ENCODE assay signal across 9 mouse cellular contexts in genomic region chr12:69447322-69447827, GRCm38 (mm10).
DNase-seq lines count a peak whose midpoint lies in the region; ATAC-seq and TF ChIP-seq lines count a peak whose summit lies in the region.
"Had no signal": no experiment of that assay in that cellular context is flagged by ENCODE, and none has a peak within 500 bp of the region (broad histone marks: within the 10 kb centered on the region; RNA-seq: fewer than 3 reads in every experiment).

No protein-coding gene starts in this region.

- H3K9me3 ChIP-seq in hindbrain, embryonic 12.5 days (replicated peaks) = no peaks in the 10 kb centered on the region
- H3K9me3 ChIP-seq in hindbrain, embryonic 11.5 days (ENCODE audit: control insufficient read depth, low read length) = no peaks in the 10 kb centered on the region
- 0 out of 2 replicates have a peak, but pooled peaks cover 2% of the 10 kb centered on the region for H3K9me3 ChIP-seq in intestine, embryonic 16.5 days (ENCODE audit: control insufficient read depth, low read length)
- H3K9me3 ChIP-seq: G1E had no signal

- WGBS in hindbrain, embryonic 12.5 days = 71% methylated on average over 9 of the region's 9 CpGs
- 76% methylated on average over 9 of the region's 9 CpGs for WGBS in hindbrain, embryonic 11.5 days
- 42% methylated on average over 9 of the region's 9 CpGs for WGBS in intestine, embryonic 16.5 days
- 84% methylated on average over 9 of the region's 9 CpGs for WGBS in cerebellum, adult 2 months

- ATAC-seq in hindbrain, embryonic 12.5 days (ENCODE audit: low FRiP score) = no peak
- no peak for ATAC-seq in hindbrain, embryonic 11.5 days (ENCODE audit: low FRiP score)
- peak; percentile 65 for ATAC-seq in common myeloid progenitor, adult 5-6 weeks (replicated peaks; ENCODE audit: low read depth, poor library complexity, severe bottlenecking)
- ATAC-seq in intestine, embryonic 16.5 days = no peak
- peak; percentile 81 for ATAC-seq in monocyte, adult 5-6 weeks (replicated peaks; ENCODE audit: insufficient number of reproducible peaks, low FRiP score, low TSS enrichment, poor library complexity, severe bottlenecking)

- H3K4me1 ChIP-seq in hindbrain, embryonic 12.5 days = peaks cover 15% of the 10 kb centered on the region
- H3K4me1 ChIP-seq in hindbrain, embryonic 11.5 days (replicated peaks; ENCODE audit: control insufficient read depth, insufficient read depth, low read length) = 0 out of 2 replicates have a peak, but pooled peaks cover 2% of the 10 kb centered on the region
- H3K4me1 ChIP-seq in intestine, embryonic 16.5 days (ENCODE audit: control insufficient read depth, insufficient read depth, low read length) = peaks cover 24% of the 10 kb centered on the region
- H3K4me1 ChIP-seq in cerebellum, adult 2 months (ENCODE audit: control insufficient read depth, insufficient read depth, low read length) = peaks cover 6% of the 10 kb centered on the region; the same call in 1 of the 2 replicates

- 0 out of 2 replicates have a peak overlapping the region, but pooled peaks have one; percentile 39 for H3K4me2 ChIP-seq in hindbrain, embryonic 12.5 days (replicated peaks)
- no peak overlapping the region for H3K4me2 ChIP-seq in hindbrain, embryonic 11.5 days (replicated peaks; ENCODE audit: low read depth, low read length)
- H3K4me2 ChIP-seq in intestine, embryonic 16.5 days (ENCODE audit: low read depth, low read length) = peak overlapping the region; percentile 44

- no peak for TF ChIP-seq CTCF in cerebellum, adult 2 months (IDR thresholded peaks at IDR 0.05; ENCODE audit: borderline replicate concordance, insufficient read depth, low read depth, low read length)

- DNase-seq in hindbrain, embryonic 11.5 days (ENCODE audit: low spot score) = no peak
- no peak for DNase-seq in urinary bladder, adult 2 months (ENCODE audit: low spot score)
- DNase-seq in frontal cortex, adult 2 months (ENCODE audit: extremely low spot score in 1 of 2, low spot score in 1 of 2) = no peak
- DNase-seq in cerebellum, adult 2 months = no peak

- H3K4me3 ChIP-seq in hindbrain, embryonic 12.5 days = no peak overlapping the region
- no peak overlapping the region for H3K4me3 ChIP-seq in hindbrain, embryonic 11.5 days (ENCODE audit: low read depth, low read length)
- H3K4me3 ChIP-seq in intestine, embryonic 16.5 days (ENCODE audit: low read length) = no peak overlapping the region; the same call in 1 of the 2 replicates
- no peak overlapping the region for H3K4me3 ChIP-seq in cerebellum, adult 2 months (replicated peaks; ENCODE audit: insufficient read depth, low read depth, low read length)

- H3K27ac ChIP-seq in hindbrain, embryonic 12.5 days = peak overlapping the region; percentile 68; the same call in 1 of the 2 replicates
- H3K27ac ChIP-seq in hindbrain, embryonic 11.5 days (ENCODE audit: low read depth, low read length) = no peak overlapping the region
- H3K27ac ChIP-seq in intestine, embryonic 16.5 days (ENCODE audit: low read length) = peak overlapping the region; percentile 77
- no peak overlapping the region for H3K27ac ChIP-seq in cerebellum, adult 2 months (ENCODE audit: insufficient read depth, low read length)

- no peak overlapping the region for H3K9ac ChIP-seq in hindbrain, embryonic 12.5 days
- no peak overlapping the region for H3K9ac ChIP-seq in hindbrain, embryonic 11.5 days (ENCODE audit: low read depth, low read length)
- H3K9ac ChIP-seq in intestine, embryonic 16.5 days (ENCODE audit: low read depth, low read length) = peak overlapping the region; percentile 51

- no peaks in the 10 kb centered on the region for H3K36me3 ChIP-seq in hindbrain, embryonic 12.5 days
- H3K36me3 ChIP-seq in hindbrain, embryonic 11.5 days (ENCODE audit: control insufficient read depth, insufficient read depth, low read length) = no peaks in the 10 kb centered on the region
- no peaks in the 10 kb centered on the region for H3K36me3 ChIP-seq in intestine, embryonic 16.5 days (ENCODE audit: control insufficient read depth, insufficient read depth, low read length)
- H3K36me3 ChIP-seq: G1E had no signal

- no peaks in the 10 kb centered on the region for H3K27me3 ChIP-seq in hindbrain, embryonic 12.5 days
- H3K27me3 ChIP-seq in hindbrain, embryonic 11.5 days (ENCODE audit: control insufficient read depth, insufficient read depth, low read length) = no peaks in the 10 kb centered on the region
- H3K27me3 ChIP-seq in intestine, embryonic 16.5 days (replicated peaks; ENCODE audit: control insufficient read depth, insufficient read depth, low read length) = no peaks in the 10 kb centered on the region
- H3K27me3 ChIP-seq in cerebellum, adult 2 months (ENCODE audit: control insufficient read depth, insufficient read depth, low read length) = no peaks in the 10 kb centered on the region

- no peak for TF ChIP-seq POLR2A in cerebellum, adult 2 months (IDR thresholded peaks at IDR 0.05; ENCODE audit: borderline replicate concordance, insufficient read depth, low read length)

Comparison
In these comparisons a context has a peak if more than half of its experiments do, and no peak if none do; other contexts are left out.
1. H3K27ac ChIP-seq: peak in hindbrain, embryonic 12.5 days (single experiment) and intestine, embryonic 16.5 days (single experiment); none in hindbrain, embryonic 11.5 days (single experiment) and cerebellum, adult 2 months (single experiment).
2. ATAC-seq: peak in common myeloid progenitor, adult 5-6 weeks (single experiment) and monocyte, adult 5-6 weeks (single experiment); none in hindbrain, embryonic 12.5 days (single experiment), hindbrain, embryonic 11.5 days (single experiment) and intestine, embryonic 16.5 days (single experiment).